Mouse (Mus musculus): Measurements from ENCODE around the gene Mkrn1.

- TF ChIP-seq GATA1 (IDR thresholded peaks at IDR 0.05; ENCODE audit: low read length): no peak
- no peak for TF ChIP-seq TAL1 (IDR thresholded peaks at IDR 0.05; ENCODE audit: low read length)
Measured at GRCm38 (mm10) chr6:39372727-39373126, 47.5 kb downstream of the Mkrn1 start.
